Mouse (Mus musculus): ENCODE data around the gene Gm20379. TPM values are rescaled to one million over a fixed set of nuclear protein-coding genes. Genes with fewer than 3 reads are reported as not detected.

Gm20379 gene
- total RNA-seq (2021): not detected

GRCm38 (mm10) chr13:92305680-92306079, at the start of gene Gm20379:
Gm20379 (plus strand) TSS chr13:92305980.
- no peak for DNase-seq

GRCm38 (mm10) chr13:92261329-92261728, 44.5 kb upstream of the Gm20379 start:
- DNase-seq: no peak

GRCm38 (mm10) chr13:92263566-92263965, 42.2 kb upstream of the Gm20379 start:
- no peak for DNase-seq

GRCm38 (mm10) chr13:92267076-92267475, 38.7 kb upstream of the Gm20379 start:
- DNase-seq: no peak

- peak in 1 of 2 experiments; percentile 11 for DNase-seq
Measured at GRCm38 (mm10) chr13:92274274-92275198, 31.2 kb upstream of the Gm20379 start.

GRCm38 (mm10) chr13:92275292-92275691, 30.5 kb upstream of the Gm20379 start:
- no peak for DNase-seq

GRCm38 (mm10) chr13:92277027-92277426, 28.8 kb upstream of the Gm20379 start:
- no peak for DNase-seq

GRCm38 (mm10) chr13:92291605-92292004, 14.2 kb upstream of the Gm20379 start:
- no peak for DNase-seq

- no peak for DNase-seq
Measured at GRCm38 (mm10) chr13:92293883-92294282, 11.9 kb upstream of the Gm20379 start.

GRCm38 (mm10) chr13:92296490-92296889, 9.3 kb upstream of the Gm20379 start:
- no peak for DNase-seq

- no peak for DNase-seq
Measured at GRCm38 (mm10) chr13:92297021-92297420, 8.8 kb upstream of the Gm20379 start.

- no peak for DNase-seq
Measured at GRCm38 (mm10) chr13:92299522-92299921, 6.3 kb upstream of the Gm20379 start.

GRCm38 (mm10) chr13:92301754-92302153, 4.0 kb upstream of the Gm20379 start:
- DNase-seq: no peak

GRCm38 (mm10) chr13:92302466-92302865, 3.3 kb upstream of the Gm20379 start:
- no peak for DNase-seq

GRCm38 (mm10) chr13:92303062-92303948, 2.5 kb upstream of the Gm20379 start:
- no peak for DNase-seq

- no peak for DNase-seq
Measured at GRCm38 (mm10) chr13:92304291-92304690, 1.5 kb upstream of the Gm20379 start.

GRCm38 (mm10) chr13:92314613-92315012, 8.8 kb downstream of the Gm20379 start:
- DNase-seq: no peak

GRCm38 (mm10) chr13:92320770-92321169, 15.0 kb downstream of the Gm20379 start:
- DNase-seq: no peak

GRCm38 (mm10) chr13:92326030-92326429, 20.2 kb downstream of the Gm20379 start:
- no peak for DNase-seq

- DNase-seq: no peak
Measured at GRCm38 (mm10) chr13:92328000-92328399, 22.2 kb downstream of the Gm20379 start.

GRCm38 (mm10) chr13:92330621-92331020, 24.8 kb downstream of the Gm20379 start:
- DNase-seq: no peak

GRCm38 (mm10) chr13:92332103-92332879, 26.5 kb downstream of the Gm20379 start:
- DNase-seq: no peak

Data from layer of hippocampus, postnatal 36 days (tissue).